Mouse (Mus musculus): ENCODE data around the gene Rnasel.
A peak's percentile ranks its signal among the peaks of the same experiment; 100 is the strongest.

- TF ChIP-seq CTCF (IDR thresholded peaks at IDR 0.05; ENCODE audit: low read depth) (peak; percentile 94), EP300 (IDR thresholded peaks at IDR 0.05; ENCODE audit: low read depth) (no peak)
Measured at GRCm38 (mm10) chr1:153746728-153747127, 2.5 kb upstream of the Rnasel start.
